Mouse (Mus musculus) thymus, adult 18-20 months (tissue): ENCODE data around the gene Gm16253.

Experiments used
- DNase-seq, 2 experiments: peaks; one replicate each; pipeline ENCODE4 v3.0.0; 2022; ENCODE audit warnings: mixed read lengths in 2 of 2

The Gm16253 gene

GRCm38 (mm10) chr3:96575272-96575984, 1.4 kb upstream of the Gm16253 start:
- no peak for DNase-seq

DNA sequence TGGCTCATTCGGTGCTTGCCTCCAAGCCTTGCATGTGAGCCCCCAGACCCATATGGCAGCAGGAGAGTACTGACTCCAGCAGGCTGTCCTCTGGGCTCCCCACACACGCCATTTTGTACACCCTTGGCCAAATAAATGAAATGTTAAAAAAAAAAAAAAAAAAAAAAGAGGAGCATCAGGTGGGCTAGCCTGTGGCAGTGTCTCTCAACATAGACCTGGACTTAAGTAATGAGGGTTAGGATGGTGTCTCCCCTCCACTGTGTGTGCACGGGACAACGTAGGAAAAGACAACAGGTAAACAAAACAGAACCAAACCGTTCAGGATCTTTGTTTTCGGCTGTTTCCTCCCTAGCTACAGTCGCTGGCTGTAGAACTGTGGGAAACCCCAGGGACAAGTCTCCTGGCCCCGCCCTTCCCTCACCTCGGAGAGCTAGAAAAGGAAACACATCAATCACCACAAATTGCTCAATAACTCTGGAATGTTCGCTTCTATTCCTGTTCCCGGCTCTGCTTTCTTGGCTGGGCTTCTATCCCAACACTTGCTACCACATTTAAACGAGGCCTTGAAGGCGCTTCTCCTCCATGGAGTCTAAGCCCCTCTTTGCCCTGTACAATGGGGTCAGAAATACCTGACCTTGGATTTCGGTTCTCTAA, 652 bp upstream of the Gm16253 start:
- DNase-seq, result no peak

GRCm38 (mm10) chr3:96577566-96577965, 782 bp downstream of the Gm16253 start:
- DNase-seq, result no peak

DNA sequence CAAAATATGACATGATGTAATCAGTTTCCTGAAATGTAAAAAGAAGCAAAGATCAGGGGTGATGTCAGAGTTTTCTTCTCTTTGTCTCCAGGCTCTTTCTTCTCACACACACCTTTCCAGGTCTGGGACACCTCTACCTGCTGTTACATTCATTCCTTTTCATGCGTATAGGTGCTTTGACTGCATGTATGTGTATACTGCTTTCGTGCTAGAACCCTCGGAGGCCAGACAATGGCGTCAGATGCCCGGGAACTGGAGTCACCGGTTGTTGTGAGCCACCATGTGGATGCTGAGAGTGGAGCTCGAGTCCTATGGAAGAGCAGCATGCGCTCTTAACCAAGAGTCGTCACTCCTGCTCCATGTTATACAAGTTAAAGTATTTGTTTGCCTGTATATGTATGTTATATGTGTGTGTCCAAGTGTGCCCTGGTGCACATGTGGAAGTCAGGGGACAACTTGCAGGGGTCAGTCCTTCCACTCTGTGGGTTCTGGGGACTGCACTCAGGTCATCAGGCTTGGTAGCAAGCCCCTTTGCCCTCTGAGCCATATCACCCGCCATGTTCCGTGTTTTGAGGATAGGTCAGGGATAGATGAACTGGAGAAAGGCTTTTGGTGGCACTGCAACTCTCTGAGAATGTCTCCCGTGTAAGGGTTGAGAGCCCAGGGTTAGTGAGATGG, 1.9 kb downstream of the Gm16253 start:
- DNase-seq, result no peak

DNA sequence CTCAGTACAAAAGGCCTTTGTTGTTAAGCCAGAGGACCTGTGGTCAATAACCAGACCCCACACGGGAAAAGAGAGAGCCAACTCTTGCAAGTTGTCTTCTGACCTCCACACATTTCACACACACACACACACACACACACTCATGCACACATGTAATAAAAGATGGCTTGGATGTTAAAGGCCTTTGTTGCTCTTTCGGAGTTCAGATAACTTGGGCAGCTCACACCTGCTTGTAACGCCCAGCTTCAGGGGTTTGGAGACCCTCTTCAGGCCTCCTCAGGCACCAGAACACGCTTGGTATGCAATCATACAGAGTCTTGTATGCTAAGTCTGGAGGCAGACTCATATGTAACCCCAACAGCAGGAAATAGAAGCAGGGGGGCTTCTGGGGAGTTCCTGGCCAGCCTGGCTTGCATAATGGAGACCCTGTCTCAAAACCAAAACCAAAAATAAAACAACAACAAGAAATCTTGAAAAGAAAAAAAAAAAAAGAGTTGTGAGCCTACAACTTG, 2.5 kb downstream of the Gm16253 start:
- DNase-seq, result no peak

DNA sequence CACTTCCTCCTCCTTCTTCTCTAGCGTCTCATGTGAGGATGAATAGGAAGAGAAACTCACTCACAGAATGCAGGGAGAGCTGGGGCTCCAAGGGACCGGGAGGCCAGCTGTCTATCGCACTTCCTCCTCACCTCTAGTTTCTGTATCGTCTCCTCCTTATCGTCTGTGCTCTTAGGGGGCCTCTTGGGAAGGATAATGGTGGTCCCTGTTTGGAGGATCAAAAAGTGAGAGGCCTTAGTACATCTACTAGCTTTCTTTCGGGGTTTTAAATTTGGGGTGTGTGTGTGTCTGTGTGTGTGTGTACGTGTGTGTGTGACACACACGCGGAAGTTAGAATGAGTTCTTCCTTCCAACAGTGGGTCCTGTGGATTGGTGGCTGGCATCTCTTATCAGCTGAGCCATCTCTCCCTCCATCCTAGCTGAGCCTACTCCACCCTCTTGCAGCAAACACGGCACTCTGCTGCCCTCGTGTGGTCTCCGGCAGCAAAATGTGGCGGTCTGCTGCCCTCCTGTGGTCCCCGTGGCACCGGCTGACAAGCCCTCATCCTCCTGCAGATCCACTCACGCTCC, 3.2 kb downstream of the Gm16253 start:
- DNase-seq, result peak; percentile 76 to 80

DNA sequence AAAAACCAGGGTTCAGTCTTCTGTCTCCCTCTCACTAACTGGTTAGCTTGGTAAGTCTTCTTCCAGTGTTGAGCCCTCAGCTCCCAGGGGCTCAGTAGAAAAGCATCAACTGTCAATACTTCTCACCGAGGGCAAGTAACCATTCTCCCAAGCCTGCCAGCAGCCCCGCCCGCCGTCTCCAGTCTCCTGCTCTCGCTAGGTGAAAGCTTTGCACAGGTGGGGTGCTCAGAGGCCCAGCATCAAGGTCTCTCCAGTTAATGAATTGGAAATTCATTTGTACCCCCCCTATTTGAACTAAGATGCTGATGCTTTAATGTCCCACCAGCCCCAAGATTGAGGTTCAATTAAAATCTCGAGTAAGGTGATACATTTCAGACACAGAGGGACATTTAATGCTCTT, 4.4 kb downstream of the Gm16253 start:
- no peak for DNase-seq

GRCm38 (mm10) chr3:96581771-96582515, 5.2 kb downstream of the Gm16253 start:
- no peak for DNase-seq

DNA sequence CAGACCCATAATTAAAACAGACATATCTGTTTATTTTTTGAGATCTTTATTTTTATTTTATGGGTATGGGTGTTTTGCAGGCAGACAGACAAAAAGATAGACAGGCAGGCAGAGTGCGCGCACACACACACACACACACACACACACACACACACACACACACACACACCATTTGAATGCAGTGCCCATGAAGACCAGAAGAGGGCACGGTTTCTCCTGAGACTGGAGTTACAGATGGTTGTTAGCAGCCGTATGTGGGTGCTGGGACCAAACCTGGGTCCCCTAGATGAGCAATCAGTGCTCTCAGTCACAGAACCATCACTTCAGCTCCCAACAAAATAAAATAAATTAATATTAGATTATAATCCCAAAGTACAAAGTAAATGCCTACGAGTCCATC, 6.6 kb downstream of the Gm16253 start:
- DNase-seq, result no peak

GRCm38 (mm10) chr3:96590657-96591056, 13.9 kb downstream of the Gm16253 start:
- no peak for DNase-seq

DNA sequence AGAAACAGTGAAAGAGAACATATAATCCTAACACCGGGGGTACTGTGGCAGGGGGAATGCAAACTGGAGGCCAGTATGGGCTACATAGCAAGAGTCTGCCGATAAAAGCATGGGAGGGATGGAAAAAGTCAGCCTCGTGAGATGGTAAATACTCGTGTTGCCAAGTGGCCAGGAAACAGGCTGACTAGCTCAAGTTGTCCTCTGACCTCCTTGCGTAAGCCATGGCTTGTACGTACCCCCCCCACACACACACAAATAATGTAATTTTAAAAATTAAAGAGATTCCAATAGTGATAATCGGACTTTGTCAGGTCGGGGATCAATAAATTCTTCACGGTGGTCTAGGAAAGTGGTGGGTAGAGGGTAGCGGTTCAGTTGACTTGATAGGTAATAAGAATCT, 16.6 kb downstream of the Gm16253 start:
- DNase-seq, result no peak

GRCm38 (mm10) chr3:96593790-96594560, 17.2 kb downstream of the Gm16253 start, which contains the start of gene Polr3gl:
Gene Polr3gl (minus strand): TSS chr3:96594181.
- DNase-seq, result peak; percentile 89 to 91

GRCm38 (mm10) chr3:96594851-96595250, 18.1 kb downstream of the Gm16253 start:
- DNase-seq, result no peak

GRCm38 (mm10) chr3:96595661-96596060, 18.9 kb downstream of the Gm16253 start:
- no peak for DNase-seq

- DNase-seq, result no peak
Measured at GRCm38 (mm10) chr3:96596228-96596707, 19.5 kb downstream of the Gm16253 start, which contains the start of gene Ankrd34a. Gene Ankrd34a (plus strand): TSS chr3:96596636.

DNA sequence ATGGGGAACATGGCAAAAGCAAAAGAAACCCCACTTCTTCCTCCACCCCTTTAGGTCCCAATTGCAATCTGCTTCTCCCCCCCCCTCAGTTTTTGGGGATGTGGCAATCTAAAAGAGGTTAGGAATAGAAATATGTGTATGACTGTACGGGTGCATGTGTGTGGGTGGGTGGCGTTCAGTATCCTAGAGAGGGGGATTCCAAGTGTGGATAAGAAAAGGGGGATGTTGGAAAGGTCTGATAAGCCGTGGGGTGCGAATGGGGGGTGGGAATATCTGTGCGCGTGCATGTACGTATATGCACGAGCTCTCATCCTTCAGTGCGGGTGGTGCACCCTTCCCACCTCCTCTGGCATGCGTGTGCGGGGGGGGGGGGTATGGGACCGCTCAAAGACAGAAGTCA, 20.1 kb downstream of the Gm16253 start:
- DNase-seq, result no peak

- DNase-seq, result no peak
Measured at GRCm38 (mm10) chr3:96597435-96597891, 20.7 kb downstream of the Gm16253 start.

DNA sequence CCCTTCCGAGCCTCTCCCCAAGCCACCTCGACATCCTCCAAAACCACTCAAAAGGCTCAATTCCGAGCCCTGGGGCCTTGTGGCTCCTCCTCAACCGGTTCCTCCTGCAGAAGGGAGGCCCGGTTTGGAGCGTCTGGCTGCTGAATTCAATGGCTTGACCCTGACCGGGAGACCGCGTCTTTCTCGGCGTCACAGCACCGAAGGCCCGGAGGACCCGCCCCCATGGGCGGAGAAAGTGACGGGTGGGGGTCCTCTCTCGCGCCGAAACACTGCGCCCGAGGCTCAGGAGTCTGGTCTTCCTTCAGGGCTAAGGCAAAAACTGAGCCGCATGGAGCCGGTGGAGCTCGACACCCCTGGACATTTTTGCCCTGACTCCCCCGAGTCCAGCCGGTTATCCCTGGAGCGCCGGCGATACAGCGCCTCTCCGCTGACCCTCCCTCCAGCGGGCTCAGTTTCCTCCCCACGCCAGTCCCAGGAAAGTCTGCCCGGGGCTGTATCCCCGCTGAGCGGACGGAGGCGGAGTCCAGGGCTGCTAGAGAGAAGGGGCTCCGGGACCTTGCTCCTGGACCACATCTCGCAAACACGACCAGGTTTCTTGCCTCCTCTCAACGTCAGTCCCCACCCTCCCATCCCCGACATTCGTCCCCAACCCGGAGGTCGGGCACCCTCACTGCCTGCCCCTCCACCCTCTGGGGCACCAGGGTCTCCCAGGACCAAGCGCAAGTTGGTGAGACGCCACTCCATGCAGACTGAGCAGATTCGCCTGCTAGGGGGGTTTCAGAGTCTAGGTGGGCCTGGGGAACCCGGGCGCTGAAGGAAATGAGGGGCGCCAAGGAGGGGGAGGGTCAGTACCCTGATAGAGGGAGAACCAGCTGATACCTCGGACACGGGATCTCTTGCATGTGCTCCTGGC, 21.6 kb downstream of the Gm16253 start:
- no peak for DNase-seq

DNA sequence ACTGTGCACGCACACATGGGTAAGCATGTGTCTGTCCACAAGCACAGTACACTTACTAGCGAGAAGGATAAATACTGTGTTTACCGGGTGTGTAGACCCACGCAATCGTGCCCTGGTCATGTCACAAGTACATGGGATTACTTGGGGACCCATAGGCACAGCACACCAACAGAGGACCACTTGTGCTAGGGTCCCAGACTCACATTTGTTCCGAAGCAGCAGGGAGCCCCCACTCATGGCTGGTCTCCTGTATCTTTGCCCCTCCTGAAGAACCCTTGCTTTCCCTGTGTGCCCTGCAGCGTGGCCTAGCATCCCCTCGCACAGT, 22.2 kb downstream of the Gm16253 start:
- DNase-seq, result no peak

- no peak for DNase-seq
Measured at GRCm38 (mm10) chr3:96599411-96599810, 22.6 kb downstream of the Gm16253 start.
